Mouse (Mus musculus): ENCODE data around the gene Cabp4.

DNA sequence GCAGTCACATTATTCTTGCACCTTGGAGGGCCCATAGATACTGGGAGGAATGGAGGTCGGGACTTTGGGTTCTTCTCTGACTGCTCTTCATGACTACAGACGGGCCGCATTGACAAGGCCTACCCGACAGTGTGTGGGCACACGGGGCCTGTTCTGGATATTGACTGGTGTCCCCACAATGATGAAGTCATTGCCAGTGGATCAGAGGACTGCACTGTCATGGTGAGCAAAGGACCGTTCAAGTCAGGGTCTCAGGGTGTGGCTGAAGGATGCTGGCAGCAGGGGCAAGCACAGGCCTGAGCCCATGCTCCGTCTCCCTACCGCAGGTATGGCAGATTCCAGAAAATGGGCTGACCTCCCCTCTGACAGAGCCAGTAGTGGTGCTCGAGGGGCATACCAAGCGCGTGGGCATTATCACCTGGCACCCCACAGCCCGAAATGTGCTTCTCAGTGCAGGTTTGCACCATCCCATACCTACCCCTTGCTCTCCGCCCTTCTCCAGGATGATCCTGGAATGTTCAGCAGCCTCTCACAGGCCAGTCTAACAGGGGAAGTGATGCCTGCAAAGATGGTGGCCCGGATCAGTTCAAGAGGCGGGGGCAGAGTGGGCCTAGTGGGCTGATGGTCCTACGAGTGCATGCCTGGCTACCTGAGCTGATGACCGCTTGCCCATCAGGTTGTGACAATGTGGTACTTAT, 6.1 kb upstream of the Cabp4 start:
- TF ChIP-seq CTCF (IDR thresholded peaks at IDR 0.05; ENCODE audit: borderline replicate concordance, control insufficient read depth, extremely low read depth, insufficient read depth, low read length, poor library complexity) (no peak), POLR2A (IDR thresholded peaks at IDR 0.05; ENCODE audit: control insufficient read depth, extremely low read depth, insufficient read depth, low read length, poor library complexity) (no peak)
